Mouse (Mus musculus) neural tube, embryonic 10.5 days (tissue): ENCODE measurements around the gene Rnf150.

ENCODE experiments used
- DNase-seq: peaks from one replicate; pipeline ENCODE4 v3.0.0-alpha.2; 2017; ENCODE audit warnings: low spot score; ENCODE audit errors: extremely low spot score

The Rnf150 gene

DNA sequence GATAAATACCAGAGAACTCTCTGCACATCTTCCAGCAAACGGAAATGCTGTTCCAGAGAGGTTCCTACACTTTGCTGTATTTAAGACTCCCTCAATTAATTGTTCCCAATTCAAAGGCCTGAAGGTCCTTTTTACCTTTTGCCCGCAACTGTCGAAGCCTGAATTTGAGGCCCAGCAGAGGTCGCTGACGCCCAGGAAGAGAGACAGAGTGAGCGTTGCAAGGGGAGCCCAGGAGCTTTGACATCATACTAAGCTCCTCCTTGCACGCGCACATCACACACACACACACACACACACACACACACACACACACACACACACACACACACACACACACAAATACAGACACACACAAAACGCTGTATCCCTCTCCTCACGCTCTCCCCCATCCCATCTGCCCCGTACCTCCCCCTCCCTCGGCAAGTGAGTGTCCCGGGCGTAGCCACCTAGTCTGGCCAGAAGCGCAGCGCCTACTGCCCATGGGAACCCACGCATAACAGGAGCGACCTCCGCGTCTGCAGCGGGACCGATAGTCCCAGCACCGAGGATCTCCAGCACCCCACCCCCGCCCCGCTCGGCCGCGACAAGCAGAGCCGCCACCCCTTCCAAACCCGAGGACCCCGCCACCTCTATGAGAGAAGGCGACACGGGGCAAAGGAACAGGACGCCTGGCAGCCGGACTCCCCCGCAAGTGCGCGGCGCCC, at the start of gene Rnf150:
Rnf150 (plus strand) TSS at position 316 of the 704 bp plus-strand sequence.
- DNase-seq, result peak; percentile 78

GRCm38 (mm10) chr8:82826135-82827046, 36.8 kb upstream of the Rnf150 start:
- no peak for DNase-seq

DNA sequence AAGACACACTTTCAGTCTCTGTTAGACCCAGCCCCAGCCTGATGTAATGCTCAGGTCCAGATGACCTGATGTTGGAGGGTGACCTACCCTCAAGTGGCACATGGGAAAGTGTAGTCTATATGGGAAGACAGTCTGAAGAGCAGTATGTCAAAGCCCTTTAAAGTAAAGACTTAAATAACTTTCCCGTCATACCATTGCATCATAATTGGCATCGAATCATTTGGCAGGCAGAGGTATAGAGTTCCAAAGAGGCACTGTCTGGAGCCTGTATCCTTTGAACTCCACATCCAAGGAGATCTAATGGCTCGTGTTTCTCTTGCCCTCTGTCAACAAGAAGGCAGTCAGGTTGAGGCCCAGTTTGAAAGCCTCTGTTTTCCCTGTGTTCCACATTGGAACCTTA, 22.7 kb upstream of the Rnf150 start:
- DNase-seq, result no peak

DNA sequence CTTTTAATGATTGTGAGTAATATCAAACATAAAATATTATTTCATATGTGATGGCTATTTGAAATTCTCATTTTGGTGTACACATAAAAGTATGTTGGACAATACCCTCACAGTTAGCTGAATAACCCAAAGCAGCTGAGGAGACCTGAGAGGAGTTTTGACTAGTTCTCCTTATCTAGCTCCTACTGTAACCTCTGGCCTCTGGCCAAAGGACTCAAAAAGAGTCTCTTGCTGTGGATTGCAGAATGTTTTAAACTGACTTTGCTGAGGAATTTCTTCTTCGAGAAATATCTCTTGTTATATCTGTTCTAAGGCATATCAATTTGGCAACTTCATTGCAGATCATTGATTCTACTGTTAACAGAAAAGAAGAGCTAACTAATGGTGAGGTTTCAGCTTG, 22.2 kb upstream of the Rnf150 start:
- DNase-seq, result no peak

DNA sequence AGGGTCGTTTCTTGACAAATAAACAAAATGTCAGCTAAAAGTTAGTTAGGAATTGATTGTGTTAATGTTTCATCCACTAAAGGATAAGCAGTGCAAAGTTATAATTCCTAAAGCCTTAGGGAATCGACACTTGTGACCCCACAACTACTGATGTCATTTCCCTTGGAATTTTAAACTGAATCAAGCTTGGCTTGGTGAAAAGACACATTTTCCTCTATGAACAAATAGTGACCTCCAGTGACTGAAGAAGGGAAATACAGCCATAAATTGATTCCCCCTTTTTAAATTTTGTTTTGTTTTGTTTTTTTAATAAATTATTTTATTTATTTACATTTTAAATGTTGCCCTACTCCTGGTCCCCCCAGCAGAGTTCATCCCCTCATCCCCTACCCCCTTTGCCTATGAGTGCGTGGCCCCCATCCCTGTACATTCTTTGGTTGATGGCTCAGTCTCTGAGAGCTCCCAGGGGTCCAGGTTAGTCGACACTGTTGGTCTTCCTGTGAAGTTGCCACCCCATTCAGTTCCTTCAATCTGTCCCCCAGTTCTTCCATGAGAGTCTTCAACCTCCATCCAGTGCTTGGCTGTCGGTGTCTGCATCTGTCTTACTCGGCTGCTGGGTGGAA, 21.5 kb upstream of the Rnf150 start:
- DNase-seq, result no peak

- no peak for DNase-seq
Measured at GRCm38 (mm10) chr8:82843697-82844096, 19.5 kb upstream of the Rnf150 start.

- no peak for DNase-seq
Measured at GRCm38 (mm10) chr8:82844413-82844812, 18.7 kb upstream of the Rnf150 start.

GRCm38 (mm10) chr8:82846098-82846497, 17.1 kb upstream of the Rnf150 start:
- no peak for DNase-seq

DNA sequence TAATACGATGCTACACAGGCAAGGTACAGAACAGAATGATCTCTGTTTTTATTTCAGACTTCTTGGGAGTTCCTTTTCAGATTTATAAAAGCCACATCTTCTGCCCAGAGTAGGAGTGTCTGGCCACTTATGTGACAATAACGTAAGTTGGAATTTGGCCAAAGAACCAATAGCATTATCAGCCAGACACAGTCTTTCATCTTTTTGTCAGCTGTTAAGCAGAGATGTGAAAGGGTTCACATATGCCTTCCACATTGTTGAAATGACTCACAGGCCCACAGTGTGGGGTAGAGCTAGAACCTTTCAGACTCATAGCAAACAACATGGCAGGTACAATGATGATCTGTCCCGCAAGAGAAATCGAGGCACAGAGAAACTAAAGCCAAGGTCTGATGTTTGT, 16.4 kb upstream of the Rnf150 start:
- DNase-seq, result no peak

DNA sequence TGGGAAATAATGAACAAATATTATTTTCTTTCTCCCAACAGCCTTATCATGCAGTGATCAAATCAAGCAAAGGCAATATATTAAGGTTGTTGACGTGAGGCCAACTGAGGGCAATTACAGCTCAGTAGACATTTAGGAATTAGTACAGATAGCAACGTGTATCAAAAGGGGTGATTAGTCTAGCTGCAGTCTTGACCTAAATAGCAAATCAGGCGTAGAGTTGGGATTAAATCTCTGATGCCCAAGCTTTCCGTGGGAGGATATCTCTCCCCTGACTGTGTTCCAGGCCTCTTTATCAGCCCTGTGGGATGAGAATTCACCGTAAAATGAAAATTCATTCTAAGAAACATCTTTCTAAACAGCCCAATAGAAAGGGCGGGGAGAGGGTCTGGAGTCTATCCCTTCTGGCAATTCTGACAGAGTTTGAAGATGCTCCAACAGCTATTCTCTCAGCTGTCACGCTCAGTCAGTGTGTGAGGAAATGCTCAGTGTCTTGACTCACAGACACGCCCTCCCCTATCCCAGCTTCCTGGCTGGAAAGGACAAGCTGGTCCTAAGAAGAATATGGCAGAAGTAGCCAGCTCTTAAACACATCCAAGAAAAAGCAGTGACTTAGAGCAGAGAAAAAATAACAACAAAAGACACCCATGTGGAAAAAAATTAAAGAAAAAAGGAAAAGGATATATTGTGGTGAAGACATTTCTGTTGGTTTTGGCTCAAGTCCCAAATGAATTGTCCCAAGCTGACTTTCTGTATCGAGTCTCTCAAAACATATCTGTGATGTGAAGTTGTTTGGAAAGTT, 4.4 kb upstream of the Rnf150 start:
- DNase-seq, result no peak

GRCm38 (mm10) chr8:82859343-82859620, 3.9 kb upstream of the Rnf150 start:
- DNase-seq, result no peak

DNA sequence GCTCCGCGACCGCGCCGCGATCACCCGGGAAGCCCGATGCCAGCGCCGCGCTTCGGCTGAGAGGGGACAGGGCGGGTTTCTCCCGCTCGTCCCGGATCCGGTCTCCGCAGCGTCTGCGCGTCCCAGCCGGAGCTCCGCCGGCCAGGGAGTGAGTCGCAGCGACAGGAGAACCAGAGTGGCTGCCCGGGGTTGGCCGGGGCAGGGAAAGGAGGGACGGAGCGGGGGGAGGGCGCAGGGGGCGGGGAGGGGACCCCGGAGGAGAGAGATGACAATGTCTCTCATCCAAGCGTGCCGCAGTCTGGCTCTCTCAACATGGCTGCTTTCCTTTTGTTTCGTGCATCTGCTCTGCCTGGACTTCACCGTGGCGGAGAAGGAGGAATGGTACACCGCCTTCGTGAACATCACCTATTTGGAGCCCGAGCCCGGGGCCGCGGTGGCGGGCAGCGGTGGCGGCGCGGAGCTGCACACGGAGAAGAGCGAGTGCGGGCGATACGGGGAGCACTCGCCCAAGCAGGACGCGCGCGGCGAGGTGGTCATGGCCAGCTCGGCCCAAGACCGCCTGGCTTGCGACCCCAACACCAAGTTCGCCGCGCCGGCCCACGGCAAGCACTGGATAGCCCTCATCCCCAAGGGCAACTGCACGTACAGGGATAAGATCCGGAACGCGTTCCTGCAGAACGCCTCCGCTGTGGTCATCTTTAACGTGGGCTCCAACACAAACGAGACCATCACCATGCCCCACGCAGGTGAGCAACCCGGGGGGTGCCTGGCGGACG, 777 bp downstream of the Rnf150 start:
- peak; percentile 80 for DNase-seq

- no peak for DNase-seq
Measured at GRCm38 (mm10) chr8:82864521-82864818, 1.3 kb downstream of the Rnf150 start.

GRCm38 (mm10) chr8:82865239-82865638, 2.1 kb downstream of the Rnf150 start:
- no peak for DNase-seq

DNA sequence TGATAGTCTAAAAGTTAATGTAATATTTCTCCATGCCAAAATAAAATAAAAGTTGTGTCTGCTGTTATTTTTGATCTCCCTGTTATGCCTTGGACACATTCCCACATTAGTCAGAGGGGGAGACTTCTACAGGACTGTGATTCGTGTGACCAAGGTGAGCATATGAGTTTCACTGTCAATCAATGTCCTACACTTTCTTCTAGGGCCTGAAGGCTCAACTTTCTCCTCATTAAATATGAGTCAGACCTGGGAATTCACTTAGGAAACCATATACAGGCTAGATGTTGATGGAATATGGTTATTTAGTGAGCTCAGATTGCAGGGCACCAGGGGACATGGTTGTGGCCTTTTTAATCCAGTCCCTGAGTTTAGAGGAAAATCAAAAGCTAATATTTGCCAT, 3.1 kb downstream of the Rnf150 start:
- no peak for DNase-seq

GRCm38 (mm10) chr8:82870840-82871490, 7.8 kb downstream of the Rnf150 start:
- no peak for DNase-seq

GRCm38 (mm10) chr8:82871986-82872385, 8.8 kb downstream of the Rnf150 start:
- no peak for DNase-seq

DNA sequence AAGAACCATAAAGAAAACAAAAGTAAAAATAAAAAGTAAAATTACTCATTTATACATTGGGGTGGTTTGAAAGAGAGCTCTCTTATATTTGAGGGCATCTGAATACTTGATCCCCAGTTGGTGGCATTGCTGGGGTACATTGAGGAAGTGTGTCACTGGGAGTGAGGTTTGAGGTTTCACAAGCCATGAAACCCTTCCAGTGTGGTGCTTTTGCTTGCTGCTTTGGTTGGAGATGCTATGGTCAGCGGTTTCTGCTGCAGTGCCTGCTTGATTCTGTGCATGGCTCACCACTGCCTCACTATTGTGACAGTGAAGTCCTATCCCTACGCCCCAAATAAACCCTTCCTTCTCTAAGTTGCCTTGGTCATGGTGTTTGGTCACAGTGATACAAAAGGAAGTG, 10.9 kb downstream of the Rnf150 start:
- DNase-seq, result no peak

DNA sequence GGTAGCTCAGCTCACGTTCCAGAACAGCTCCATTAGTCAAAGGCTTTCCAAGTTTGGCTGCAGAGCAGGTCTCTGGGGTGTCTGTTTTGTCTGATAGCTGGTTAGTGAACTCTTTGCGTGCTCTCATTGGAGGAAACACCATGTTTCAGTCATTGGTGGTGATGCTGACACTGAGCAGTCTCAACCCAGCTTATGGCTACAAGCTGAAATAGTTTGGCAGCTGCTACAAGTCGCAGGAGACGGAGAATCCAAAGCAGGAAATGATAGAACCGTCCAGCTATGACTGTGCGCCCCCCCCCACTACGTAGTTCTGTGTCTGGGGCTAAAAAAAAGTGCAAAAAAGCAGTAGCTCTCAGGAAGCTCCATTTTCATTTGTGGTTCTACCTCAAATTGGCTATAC, 12.0 kb downstream of the Rnf150 start:
- no peak for DNase-seq

GRCm38 (mm10) chr8:82884480-82884879, 21.3 kb downstream of the Rnf150 start:
- no peak for DNase-seq

DNA sequence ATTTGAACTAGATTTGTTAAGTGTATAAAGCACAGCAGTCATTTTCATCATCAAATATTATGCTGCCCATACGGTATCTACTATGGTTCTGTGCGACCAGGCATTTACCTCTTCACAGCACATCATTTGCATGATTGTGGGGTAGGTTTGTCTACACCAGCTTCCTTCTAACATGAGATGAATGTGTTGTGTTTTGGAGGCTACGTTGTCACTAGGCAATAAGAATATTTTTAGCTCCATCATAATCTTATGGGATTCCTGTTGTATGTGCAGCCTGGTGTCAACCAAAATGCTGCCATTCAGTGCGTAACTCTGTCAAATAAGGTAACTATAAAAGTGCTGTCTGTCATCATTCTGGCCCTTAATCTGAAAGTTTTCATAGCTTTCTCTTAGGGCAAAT, 24.1 kb downstream of the Rnf150 start:
- no peak for DNase-seq
